In the genomic region with DNA sequence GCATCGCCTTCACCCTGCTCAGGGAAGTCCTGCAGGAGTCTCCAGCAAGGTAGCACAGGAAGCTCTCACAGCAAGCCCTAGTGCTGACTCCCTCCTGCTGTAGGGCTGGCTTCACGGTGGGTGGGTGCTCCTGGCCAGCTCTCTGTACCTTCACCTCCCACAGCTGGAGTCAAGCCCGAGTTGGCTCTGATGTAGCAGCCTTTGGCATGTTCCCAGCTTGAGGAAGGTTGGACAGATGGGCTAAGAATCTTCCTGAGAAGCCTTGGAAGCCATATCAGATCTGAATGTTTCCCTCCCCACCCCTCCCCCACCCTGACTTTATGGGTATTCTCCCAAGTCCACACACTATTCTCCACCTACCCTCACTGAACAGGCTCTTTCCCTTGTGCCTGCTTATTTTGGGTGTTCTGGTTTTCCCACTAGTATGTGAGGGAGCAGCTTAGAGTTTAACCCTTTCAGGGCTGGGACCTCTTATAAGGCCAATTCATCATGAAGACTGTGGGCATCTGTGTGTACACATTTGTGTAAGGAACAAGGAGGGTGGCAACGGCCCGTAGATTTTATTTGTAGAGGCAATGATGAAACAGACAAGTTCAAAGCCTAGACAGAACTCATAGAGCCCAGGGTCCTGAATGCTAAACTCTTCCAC, we compare ENCODE assay signal across 8 mouse cellular contexts. TPM values are rescaled to one million over a fixed set of nuclear protein-coding genes. Genes with fewer than 3 reads are reported as not detected.
DNase-seq lines count a peak whose midpoint lies in the region; ATAC-seq lines count a peak whose summit lies in the region.

No protein-coding gene starts in this region.

- no peak overlapping the region for H3K27ac ChIP-seq in neural tube, embryonic 11.5 days (ENCODE audit: low read depth, low read length)
- H3K27ac ChIP-seq in hindbrain, embryonic 11.5 days (ENCODE audit: low read depth, low read length): no peak overlapping the region
- H3K27ac ChIP-seq in neural tube, embryonic 13.5 days (replicated peaks): no peak overlapping the region

- WGBS in neural tube, embryonic 11.5 days: 57% methylated on average over 5 of the region's 5 CpGs
- WGBS in hindbrain, embryonic 11.5 days: 53% methylated on average over 5 of the region's 5 CpGs
- 54% methylated on average over 5 of the region's 5 CpGs for WGBS in neural tube, embryonic 13.5 days

- H3K4me2 ChIP-seq in neural tube, embryonic 11.5 days (ENCODE audit: low read depth): no peak overlapping the region
- H3K4me2 ChIP-seq in hindbrain, embryonic 11.5 days (replicated peaks; ENCODE audit: low read depth, low read length): no peak overlapping the region
- H3K4me2 ChIP-seq in neural tube, embryonic 13.5 days: peak overlapping the region; percentile 73

- H3K4me3 ChIP-seq in neural tube, embryonic 11.5 days (ENCODE audit: low read depth, low read length): no peak overlapping the region
- H3K4me3 ChIP-seq in hindbrain, embryonic 11.5 days (ENCODE audit: low read depth, low read length): no peak overlapping the region
- H3K4me3 ChIP-seq in neural tube, embryonic 13.5 days: peak overlapping the region; percentile 42; the same call in 1 of the 2 replicates

- no peaks in the 10 kb centered on the region for H3K9me3 ChIP-seq in neural tube, embryonic 11.5 days (ENCODE audit: control insufficient read depth, low read length)
- H3K9me3 ChIP-seq in hindbrain, embryonic 11.5 days (ENCODE audit: control insufficient read depth, low read length): no peaks in the 10 kb centered on the region
- no peaks in the 10 kb centered on the region for H3K9me3 ChIP-seq in neural tube, embryonic 13.5 days

- H3K4me1 ChIP-seq in neural tube, embryonic 11.5 days (ENCODE audit: control insufficient read depth, insufficient read depth, low read length): peaks cover 20% of the 10 kb centered on the region
- peaks cover 7% of the 10 kb centered on the region; the same call in 1 of the 2 replicates for H3K4me1 ChIP-seq in hindbrain, embryonic 11.5 days (replicated peaks; ENCODE audit: control insufficient read depth, insufficient read depth, low read length)
- peaks cover 49% of the 10 kb centered on the region for H3K4me1 ChIP-seq in neural tube, embryonic 13.5 days (replicated peaks)

- H3K27me3 ChIP-seq in neural tube, embryonic 11.5 days (ENCODE audit: control insufficient read depth, insufficient read depth, low read length): no peaks in the 10 kb centered on the region
- H3K27me3 ChIP-seq in hindbrain, embryonic 11.5 days (ENCODE audit: control insufficient read depth, insufficient read depth, low read length): peaks cover 1% of the 10 kb centered on the region; the same call in 1 of the 2 replicates
- H3K27me3 ChIP-seq in neural tube, embryonic 13.5 days: peaks cover under 1% of the 10 kb centered on the region; the same call in 1 of the 2 replicates

- peak; percentile 84 to 88 for DNase-seq in cerebellum, postnatal 10 days
- DNase-seq in cerebellum, adult 11 months: no peak
- no peak for DNase-seq in neural tube, embryonic 11.5 days (ENCODE audit: low spot score)
- DNase-seq in neural tube, embryonic 10.5 days (ENCODE audit: extremely low spot score, low spot score): no peak
- peak; percentile 30 for DNase-seq in hindbrain, embryonic 11.5 days (ENCODE audit: low spot score)
- DNase-seq in lung, postnatal 36 days: no peak
- DNase-seq in Muller cell, postnatal 12 days (ENCODE audit: inconsistent ontology term): no peak

- peaks cover 3% of the 10 kb centered on the region; the same call in 1 of the 2 replicates for H3K36me3 ChIP-seq in neural tube, embryonic 11.5 days (ENCODE audit: control insufficient read depth, insufficient read depth, low read length)
- H3K36me3 ChIP-seq in hindbrain, embryonic 11.5 days (ENCODE audit: control insufficient read depth, insufficient read depth, low read length): no peaks in the 10 kb centered on the region
- H3K36me3 ChIP-seq in neural tube, embryonic 13.5 days: no peaks in the 10 kb centered on the region

- peak overlapping the region; percentile 3; the same call in 1 of the 2 replicates for H3K9ac ChIP-seq in neural tube, embryonic 11.5 days (ENCODE audit: low read length)
- H3K9ac ChIP-seq in hindbrain, embryonic 11.5 days (ENCODE audit: low read depth, low read length): no peak overlapping the region
- 0 out of 2 replicates have a peak overlapping the region, but pooled peaks have one; percentile 12 for H3K9ac ChIP-seq in neural tube, embryonic 13.5 days

- no peak for ATAC-seq in neural tube, embryonic 11.5 days (ENCODE audit: insufficient read depth, low FRiP score, low TSS enrichment)
- no peak for ATAC-seq in hindbrain, embryonic 11.5 days (ENCODE audit: low FRiP score)
- no peak for ATAC-seq in neural tube, embryonic 13.5 days (ENCODE audit: low read depth)

RNA-seq across cellular contexts. Expression of gene Necab3, which starts 1.4 kb away (rescaled TPM):
- 9.2 and 10.4 TPM in 2 replicates for polyA plus RNA-seq in neural tube, embryonic 11.5 days (2014; fragmentation: Nextera tagmentation; extraction: Ambion mirVana)
- 10.8 and 12.5 TPM in 2 replicates for polyA plus RNA-seq in hindbrain, embryonic 11.5 days (2014; fragmentation: Nextera tagmentation; extraction: Ambion mirVana)
- polyA plus RNA-seq in neural tube, embryonic 13.5 days (2015; fragmentation: Nextera tagmentation; extraction: Ambion mirVana): 11.5 and 17.4 TPM in 2 replicates

RNA-seq across cellular contexts. Expression of gene Actl10, which starts 5.7 kb away (rescaled TPM):
- polyA plus RNA-seq in neural tube, embryonic 11.5 days (2014; fragmentation: Nextera tagmentation; extraction: Ambion mirVana): 0.20 and 0.42 TPM in 2 replicates
- 0.32 and 0.69 TPM in 2 replicates for polyA plus RNA-seq in hindbrain, embryonic 11.5 days (2014; fragmentation: Nextera tagmentation; extraction: Ambion mirVana)
- 0.33 and 0.59 TPM in 2 replicates for polyA plus RNA-seq in neural tube, embryonic 13.5 days (2015; fragmentation: Nextera tagmentation; extraction: Ambion mirVana)

RNA-seq across cellular contexts. Expression of gene 1700003F12Rik, which starts 10.4 kb away (rescaled TPM):
- polyA plus RNA-seq in neural tube, embryonic 11.5 days (2014; fragmentation: Nextera tagmentation; extraction: Ambion mirVana): 1.5 and 2.6 TPM in 2 replicates
- 2.5 and 3.0 TPM in 2 replicates for polyA plus RNA-seq in hindbrain, embryonic 11.5 days (2014; fragmentation: Nextera tagmentation; extraction: Ambion mirVana)
- polyA plus RNA-seq in neural tube, embryonic 13.5 days (2015; fragmentation: Nextera tagmentation; extraction: Ambion mirVana): 0.76 and 2.1 TPM in 2 replicates

RNA-seq across cellular contexts. Expression of gene E2f1, which starts 12.4 kb away (rescaled TPM):
- polyA plus RNA-seq in neural tube, embryonic 11.5 days (2014; fragmentation: Nextera tagmentation; extraction: Ambion mirVana): 13.1 and 13.9 TPM in 2 replicates
- polyA plus RNA-seq in hindbrain, embryonic 11.5 days (2014; fragmentation: Nextera tagmentation; extraction: Ambion mirVana): 13.0 and 16.9 TPM in 2 replicates
- polyA plus RNA-seq in neural tube, embryonic 13.5 days (2015; fragmentation: Nextera tagmentation; extraction: Ambion mirVana): 6.0 and 6.3 TPM in 2 replicates

RNA-seq across cellular contexts. Expression of gene Pxmp4, which starts 46.2 kb away (rescaled TPM):
- 14.5 and 15.1 TPM in 2 replicates for polyA plus RNA-seq in neural tube, embryonic 11.5 days (2014; fragmentation: Nextera tagmentation; extraction: Ambion mirVana)
- 12.8 and 14.1 TPM in 2 replicates for polyA plus RNA-seq in hindbrain, embryonic 11.5 days (2014; fragmentation: Nextera tagmentation; extraction: Ambion mirVana)
- polyA plus RNA-seq in neural tube, embryonic 13.5 days (2015; fragmentation: Nextera tagmentation; extraction: Ambion mirVana): 13.6 and 16.1 TPM in 2 replicates

Comparison
In these comparisons a context has a peak if more than half of its experiments do, and no peak if none do; other contexts are left out.
1. DNase-seq: peak in cerebellum, postnatal 10 days (2 of 2) and hindbrain, embryonic 11.5 days (single experiment); none in cerebellum, adult 11 months (single experiment), neural tube, embryonic 11.5 days (single experiment), neural tube, embryonic 10.5 days (single experiment), lung, postnatal 36 days (single experiment) and Muller cell, postnatal 12 days (single experiment).